Mouse (Mus musculus) brain, embryonic 14.5 days (tissue): ENCODE measurements around the gene Smim6.

Experiments used
- CTCF ChIP-seq: fragments of 200-500 bp; IDR thresholded peaks from 2 replicates; pipeline ENCODE4 v1.5.1; 2012; ENCODE audit warnings: inconsistent platforms, mild to moderate bottlenecking, moderate library complexity, borderline replicate concordance; ENCODE audit not compliant: insufficient read depth, insufficient read length; ENCODE audit errors: extremely low read depth
- POLR2A ChIP-seq: fragments of 200-500 bp; IDR thresholded peaks from 2 replicates; pipeline ENCODE4 v1.6.1; 2012; ENCODE audit warnings: mild to moderate bottlenecking, inconsistent platforms, borderline replicate concordance; ENCODE audit not compliant: poor library complexity, insufficient read depth, insufficient read length, severe bottlenecking; ENCODE audit errors: extremely low read depth

- TF ChIP-seq CTCF (no peak), POLR2A (no peak)
These were observed 28.6 kb upstream of the Smim6 start for GRCm38 (mm10) chr11:115883251-115883650.
